10 mouse cellular contexts compared by ENCODE assay signal in the genomic region with DNA sequence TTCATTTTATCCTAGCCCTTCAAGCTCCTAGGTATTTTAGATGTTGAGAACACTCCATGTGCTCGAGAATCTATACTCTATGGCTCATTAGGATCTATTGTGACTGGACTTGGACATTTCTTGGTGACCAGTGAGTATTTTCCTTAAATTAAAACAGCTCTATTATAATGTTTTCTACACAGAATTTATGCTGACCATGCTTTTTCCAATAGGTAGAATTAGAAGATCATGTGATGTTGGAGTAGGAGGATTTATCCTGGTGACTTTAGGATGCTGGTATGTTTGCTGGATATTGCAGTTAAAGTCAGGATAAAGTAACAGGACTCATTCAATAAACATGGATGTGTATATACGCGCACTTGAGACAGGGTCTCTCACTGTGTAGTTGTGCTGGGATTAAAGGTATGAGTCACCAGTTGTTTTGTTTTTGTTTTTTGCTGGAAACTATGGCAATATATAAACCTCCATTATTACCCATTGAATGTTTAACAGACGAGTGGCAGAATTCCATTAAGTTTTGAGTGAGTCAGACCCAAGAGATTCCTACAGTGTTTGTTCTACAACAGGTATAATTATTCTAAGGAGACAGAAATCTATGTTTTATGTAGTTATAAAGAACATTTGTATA. TPM values are rescaled to one million over a fixed set of nuclear protein-coding genes. Genes with fewer than 3 reads are reported as not detected.
DNase-seq lines count a peak whose midpoint lies in the region; ATAC-seq lines count a peak whose summit lies in the region.
"Had no signal": no experiment of that assay in that cellular context is flagged by ENCODE, and none has a peak within 500 bp of the region (broad histone marks: within the 10 kb centered on the region; RNA-seq: fewer than 3 reads in every experiment).

No protein-coding gene starts in this region.

- no peak overlapping the region for H3K9ac ChIP-seq in forebrain, embryonic 12.5 days
- H3K9ac ChIP-seq in forebrain, embryonic 11.5 days (ENCODE audit: low read length) = no peak overlapping the region
- no peak overlapping the region for H3K9ac ChIP-seq in kidney, embryonic 16.5 days (replicated peaks; ENCODE audit: low read length)
- H3K9ac ChIP-seq in embryonic facial prominence, embryonic 14.5 days (ENCODE audit: low read depth, low read length) = no peak overlapping the region
- H3K9ac ChIP-seq in midbrain, embryonic 12.5 days (replicated peaks) = no peak overlapping the region

- H3K4me2 ChIP-seq in forebrain, embryonic 12.5 days = peak overlapping the region; percentile 73; the same call in 1 of the 2 replicates
- no peak overlapping the region; the same call in 1 of the 2 replicates for H3K4me2 ChIP-seq in forebrain, embryonic 11.5 days (ENCODE audit: low read depth, low read length, severe bottlenecking)
- H3K4me2 ChIP-seq in kidney, embryonic 16.5 days (replicated peaks; ENCODE audit: low read depth, low read length) = peak overlapping the region; percentile 72; the same call in 1 of the 2 replicates
- peak overlapping the region; percentile 75 for H3K4me2 ChIP-seq in embryonic facial prominence, embryonic 14.5 days (ENCODE audit: low read depth, low read length)
- H3K4me2 ChIP-seq in midbrain, embryonic 12.5 days (replicated peaks) = peak overlapping the region; percentile 83; the same call in 1 of the 2 replicates

- H3K4me3 ChIP-seq in forebrain, embryonic 12.5 days (replicated peaks) = no peak overlapping the region
- H3K4me3 ChIP-seq in forebrain, embryonic 11.5 days (ENCODE audit: low read depth, low read length) = no peak overlapping the region
- no peak overlapping the region for H3K4me3 ChIP-seq in kidney, embryonic 16.5 days (ENCODE audit: low read length)
- no peak overlapping the region for H3K4me3 ChIP-seq in embryonic facial prominence, embryonic 14.5 days (ENCODE audit: low read depth, low read length)
- no peak overlapping the region for H3K4me3 ChIP-seq in midbrain, embryonic 12.5 days

- no peak for DNase-seq in forebrain, embryonic 11.5 days (ENCODE audit: low spot score)
- no peak for DNase-seq in kidney, adult 8-10 months
- DNase-seq in embryonic facial prominence, embryonic 14.5 days (ENCODE audit: low spot score) = no peak
- DNase-seq in adrenal gland, postnatal 36 days = no peak
- DNase-seq in adrenal gland, postnatal 4 days (ENCODE audit: low spot score in 2 of 2) = no peak
- DNase-seq: cerebellum, postnatal 14 days had no signal

- H3K27me3 ChIP-seq in forebrain, embryonic 12.5 days = no peaks in the 10 kb centered on the region
- H3K27me3 ChIP-seq in forebrain, embryonic 11.5 days (ENCODE audit: control insufficient read depth, insufficient read depth, low read length) = no peaks in the 10 kb centered on the region
- no peaks in the 10 kb centered on the region for H3K27me3 ChIP-seq in kidney, embryonic 16.5 days (ENCODE audit: insufficient read depth, low read length)
- H3K27me3 ChIP-seq in embryonic facial prominence, embryonic 14.5 days (replicated peaks; ENCODE audit: control insufficient read depth, insufficient read depth, low read length) = no peaks in the 10 kb centered on the region
- no peaks in the 10 kb centered on the region for H3K27me3 ChIP-seq in midbrain, embryonic 12.5 days
- H3K27me3 ChIP-seq: heart, embryonic 12.5 days had no signal

- 65% methylated on average over 4 of the region's 4 CpGs for WGBS in forebrain, embryonic 12.5 days
- WGBS in forebrain, embryonic 11.5 days = 77% methylated on average over 4 of the region's 4 CpGs
- 62% methylated on average over 4 of the region's 4 CpGs for WGBS in kidney, embryonic 16.5 days
- WGBS in embryonic facial prominence, embryonic 14.5 days = 65% methylated on average over 4 of the region's 4 CpGs
- 66% methylated on average over 4 of the region's 4 CpGs for WGBS in midbrain, embryonic 12.5 days

- no peak for ATAC-seq in forebrain, embryonic 12.5 days (ENCODE audit: low FRiP score)
- ATAC-seq in forebrain, embryonic 11.5 days (replicated peaks; ENCODE audit: low FRiP score) = no peak
- no peak for ATAC-seq in kidney, embryonic 16.5 days (ENCODE audit: low FRiP score, low TSS enrichment)
- ATAC-seq in embryonic facial prominence, embryonic 14.5 days (ENCODE audit: low read depth) = no peak
- ATAC-seq in midbrain, embryonic 12.5 days (ENCODE audit: low FRiP score, low read depth) = no peak

- H3K9me3 ChIP-seq in forebrain, embryonic 12.5 days = no peaks in the 10 kb centered on the region
- H3K9me3 ChIP-seq in forebrain, embryonic 11.5 days (ENCODE audit: control insufficient read depth, low read length) = no peaks in the 10 kb centered on the region
- no peaks in the 10 kb centered on the region for H3K9me3 ChIP-seq in kidney, embryonic 16.5 days (ENCODE audit: low read length)
- H3K9me3 ChIP-seq in embryonic facial prominence, embryonic 14.5 days (ENCODE audit: control insufficient read depth, low read length) = no peaks in the 10 kb centered on the region
- H3K9me3 ChIP-seq in midbrain, embryonic 12.5 days = no peaks in the 10 kb centered on the region
- H3K9me3 ChIP-seq: heart, embryonic 12.5 days had no signal

- H3K36me3 ChIP-seq in forebrain, embryonic 12.5 days (replicated peaks) = peaks cover 54% of the 10 kb centered on the region
- H3K36me3 ChIP-seq in forebrain, embryonic 11.5 days (ENCODE audit: control insufficient read depth, insufficient read depth, low read length) = peaks cover 8% of the 10 kb centered on the region; the same call in 1 of the 2 replicates
- peaks cover 32% of the 10 kb centered on the region for H3K36me3 ChIP-seq in kidney, embryonic 16.5 days (ENCODE audit: insufficient read depth, low read length)
- peaks cover 55% of the 10 kb centered on the region for H3K36me3 ChIP-seq in embryonic facial prominence, embryonic 14.5 days (ENCODE audit: control insufficient read depth, insufficient read depth, low read length)
- peaks cover 47% of the 10 kb centered on the region for H3K36me3 ChIP-seq in midbrain, embryonic 12.5 days

- H3K27ac ChIP-seq in forebrain, embryonic 12.5 days = no peak overlapping the region
- H3K27ac ChIP-seq in forebrain, embryonic 11.5 days (ENCODE audit: low read depth, low read length) = no peak overlapping the region
- no peak overlapping the region for H3K27ac ChIP-seq in kidney, embryonic 16.5 days (ENCODE audit: low read length)
- peak overlapping the region; percentile 44; the same call in 1 of the 2 replicates for H3K27ac ChIP-seq in embryonic facial prominence, embryonic 14.5 days (replicated peaks; ENCODE audit: low read depth, low read length)
- 0 out of 2 replicates have a peak overlapping the region, but pooled peaks have one; percentile 3 for H3K27ac ChIP-seq in midbrain, embryonic 12.5 days (replicated peaks)

- peaks cover 28% of the 10 kb centered on the region for H3K4me1 ChIP-seq in forebrain, embryonic 12.5 days
- peaks cover 13% of the 10 kb centered on the region for H3K4me1 ChIP-seq in forebrain, embryonic 11.5 days (replicated peaks; ENCODE audit: control insufficient read depth, insufficient read depth, low read length)
- H3K4me1 ChIP-seq in kidney, embryonic 16.5 days (ENCODE audit: insufficient read depth, low read length) = peaks cover 22% of the 10 kb centered on the region
- H3K4me1 ChIP-seq in embryonic facial prominence, embryonic 14.5 days (ENCODE audit: control insufficient read depth, insufficient read depth, low read length) = peaks cover 23% of the 10 kb centered on the region
- H3K4me1 ChIP-seq in midbrain, embryonic 12.5 days = peaks cover 21% of the 10 kb centered on the region

RNA-seq across cellular contexts. Expression of a gene that starts 2.9 kb away (rescaled TPM):
- 154 and 160 TPM in 2 replicates for polyA plus RNA-seq in forebrain, embryonic 12.5 days (2016; fragmentation: Nextera tagmentation; extraction: Ambion mirVana)
- 111 and 112 TPM in 2 replicates for polyA plus RNA-seq in forebrain, embryonic 11.5 days (2014; fragmentation: Nextera tagmentation; extraction: Ambion mirVana)
- 111 and 124 TPM in 2 replicates for polyA plus RNA-seq in kidney, embryonic 16.5 days (2015; fragmentation: Nextera tagmentation; extraction: Ambion mirVana)
- polyA plus RNA-seq in embryonic facial prominence, embryonic 14.5 days (2014; fragmentation: Nextera tagmentation; extraction: Ambion mirVana) = 107 and 125 TPM in 2 replicates
- 138 and 160 TPM in 2 replicates for polyA plus RNA-seq in midbrain, embryonic 12.5 days (2016; fragmentation: Nextera tagmentation; extraction: Ambion mirVana)
- 100 to 1,000 TPM in 1 of 2 experiments, 10 to 100 TPM in 1; 79.2 to 103 TPM for total RNA-seq in adrenal gland, postnatal 36 days (2021)
- 10 to 100 TPM; 76.2 to 81.3 TPM for total RNA-seq in adrenal gland, postnatal 4 days (2021)

RNA-seq across cellular contexts. Expression of a gene that starts 15.8 kb away (rescaled TPM):
- 898 and 928 TPM in 2 replicates for polyA plus RNA-seq in forebrain, embryonic 12.5 days (2016; fragmentation: Nextera tagmentation; extraction: Ambion mirVana)
- 1,010 and 1,015 TPM in 2 replicates for polyA plus RNA-seq in forebrain, embryonic 11.5 days (2014; fragmentation: Nextera tagmentation; extraction: Ambion mirVana)
- polyA plus RNA-seq in kidney, embryonic 16.5 days (2015; fragmentation: Nextera tagmentation; extraction: Ambion mirVana) = 259 and 263 TPM in 2 replicates
- polyA plus RNA-seq in embryonic facial prominence, embryonic 14.5 days (2014; fragmentation: Nextera tagmentation; extraction: Ambion mirVana) = 366 and 404 TPM in 2 replicates
- 896 and 987 TPM in 2 replicates for polyA plus RNA-seq in midbrain, embryonic 12.5 days (2016; fragmentation: Nextera tagmentation; extraction: Ambion mirVana)
- 100 to 1,000 TPM; 340 to 387 TPM for total RNA-seq in adrenal gland, postnatal 36 days (2021)
- 100 to 1,000 TPM; 475 to 530 TPM for total RNA-seq in adrenal gland, postnatal 4 days (2021)

Comparison
In these comparisons a context has a peak if more than half of its experiments do, and no peak if none do; other contexts are left out.
1. H3K27ac ChIP-seq: peak in embryonic facial prominence, embryonic 14.5 days (single experiment) and midbrain, embryonic 12.5 days (single experiment); none in forebrain, embryonic 12.5 days (single experiment), forebrain, embryonic 11.5 days (single experiment) and kidney, embryonic 16.5 days (single experiment).